ENCODE assay signal across 12 mouse cellular contexts in the genomic region with DNA sequence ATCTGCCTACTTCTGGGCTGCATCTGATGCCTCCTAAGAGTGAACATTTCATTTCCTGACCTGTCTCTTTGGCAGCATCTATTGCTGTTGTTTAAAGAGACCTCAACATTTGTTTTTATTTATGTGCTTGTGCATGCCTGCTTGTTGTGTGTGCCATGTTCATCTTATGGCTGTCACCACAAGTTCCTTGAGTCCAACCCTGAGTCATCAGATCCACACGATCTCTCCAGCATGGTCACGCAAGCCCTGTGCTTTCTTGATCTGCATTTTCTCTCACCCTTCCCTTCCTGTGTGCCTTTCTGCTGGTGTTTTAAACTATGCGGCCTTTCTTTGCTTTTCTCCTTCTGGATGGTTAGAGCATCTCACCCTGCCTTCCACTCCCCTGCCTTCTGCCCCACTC.
"Had no signal": no experiment of that assay in that cellular context is flagged by ENCODE, and none has a peak within 500 bp of the region (broad histone marks: within the 10 kb centered on the region; RNA-seq: fewer than 3 reads in every experiment).

No protein-coding gene starts in this region.

- H3K27ac ChIP-seq: kidney, embryonic 15.5 days; left cerebral cortex, adult 2 months; limb, embryonic 15.5 days; midbrain, embryonic 10.5 days; neural tube, embryonic 12.5 days had no signal

- H3K4me3 ChIP-seq: kidney, embryonic 15.5 days; left cerebral cortex, adult 2 months; limb, embryonic 15.5 days; midbrain, embryonic 10.5 days; neural tube, embryonic 12.5 days had no signal

- H3K27me3 ChIP-seq: kidney, embryonic 15.5 days; limb, embryonic 15.5 days; neural tube, embryonic 12.5 days had no signal

- H3K4me2 ChIP-seq: kidney, embryonic 15.5 days; limb, embryonic 15.5 days; neural tube, embryonic 12.5 days had no signal

- H3K9ac ChIP-seq: kidney, embryonic 15.5 days; limb, embryonic 15.5 days; neural tube, embryonic 12.5 days had no signal

- DNase-seq: kidney, adult 11 months; kidney, postnatal 14 days; lung, adult 18-20 months; midbrain, embryonic 14.5 days; right cerebral cortex, postnatal 4 days; spleen, adult 18-20 months; thymus, postnatal 4 days had no signal

- H3K9me3 ChIP-seq: kidney, embryonic 15.5 days; limb, embryonic 15.5 days; midbrain, embryonic 10.5 days; neural tube, embryonic 12.5 days had no signal

- H3K36me3 ChIP-seq: kidney, embryonic 15.5 days; limb, embryonic 15.5 days; midbrain, embryonic 10.5 days; neural tube, embryonic 12.5 days had no signal
